Mouse (Mus musculus): ENCODE results near the gene Mospd3.

Gene Mospd3

DNA sequence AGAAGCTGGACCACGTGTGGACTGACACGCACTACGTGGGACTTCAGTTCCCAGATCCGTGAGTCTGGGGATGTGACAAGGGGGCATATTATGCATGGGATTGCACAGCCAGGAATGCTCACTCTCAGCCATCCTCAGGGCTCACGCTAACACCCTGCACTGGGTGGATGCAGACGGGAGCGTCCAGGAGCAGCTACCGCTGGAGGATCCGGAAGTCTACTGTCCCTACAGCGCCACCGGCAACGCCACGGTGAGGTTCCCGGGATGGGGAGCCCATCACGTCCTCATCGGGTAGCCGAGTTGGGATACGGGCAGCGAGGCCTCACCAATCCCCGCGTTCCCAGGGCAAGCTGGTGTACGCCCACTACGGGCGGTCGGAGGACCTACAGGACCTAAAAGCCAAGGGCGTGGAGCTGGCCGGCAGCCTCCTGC is 26.4 kb downstream of the Mospd3 start:
- in situ Hi-C loops (cut with MboI, MseI) = no loop called here

DNA sequence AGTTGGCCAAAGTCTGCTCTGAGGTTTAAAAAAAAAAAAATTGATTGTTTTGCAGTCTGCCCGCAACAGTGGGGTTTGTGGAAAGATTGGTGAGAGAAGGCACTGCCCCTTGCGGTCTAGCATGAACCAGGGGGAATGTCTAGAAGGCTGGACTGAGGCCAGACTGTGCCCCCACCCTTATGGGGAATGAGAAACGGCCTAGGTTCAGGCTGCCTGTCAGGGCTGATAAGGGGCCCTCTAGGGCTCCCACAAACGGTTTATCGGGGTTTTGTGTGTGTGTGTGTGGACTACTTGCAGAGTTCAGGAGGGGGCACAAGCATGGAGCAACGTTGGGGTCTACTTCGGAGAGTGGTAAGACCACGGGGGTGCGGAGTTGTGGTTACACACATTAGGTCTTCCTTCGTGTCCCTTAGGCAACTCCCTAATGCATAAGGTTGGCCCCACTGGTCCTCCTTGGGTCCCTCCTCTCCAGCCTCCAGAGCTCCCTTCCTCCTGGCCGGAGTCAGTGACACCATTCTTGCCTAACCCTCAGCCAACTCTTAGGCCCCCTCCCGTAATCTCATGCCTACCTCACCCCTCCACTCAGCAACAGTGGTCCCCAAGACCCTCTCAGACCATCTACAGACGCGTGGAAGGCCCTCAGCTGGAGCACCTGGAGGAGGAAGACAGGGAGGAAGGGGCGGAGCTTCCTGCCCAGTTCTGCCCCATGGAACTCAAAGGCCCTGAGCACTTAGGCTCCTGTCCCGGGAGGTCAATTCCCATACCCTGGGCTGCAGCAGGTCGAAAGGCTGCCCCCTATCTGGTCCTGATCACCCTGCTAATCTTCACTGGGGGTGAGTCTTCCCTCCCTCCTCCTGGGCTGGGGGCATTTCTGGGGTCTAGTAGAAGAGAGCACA is 29.9 kb downstream of the Mospd3 start:
- in situ Hi-C loops (cut with MboI, MseI) = no loop called here

DNA sequence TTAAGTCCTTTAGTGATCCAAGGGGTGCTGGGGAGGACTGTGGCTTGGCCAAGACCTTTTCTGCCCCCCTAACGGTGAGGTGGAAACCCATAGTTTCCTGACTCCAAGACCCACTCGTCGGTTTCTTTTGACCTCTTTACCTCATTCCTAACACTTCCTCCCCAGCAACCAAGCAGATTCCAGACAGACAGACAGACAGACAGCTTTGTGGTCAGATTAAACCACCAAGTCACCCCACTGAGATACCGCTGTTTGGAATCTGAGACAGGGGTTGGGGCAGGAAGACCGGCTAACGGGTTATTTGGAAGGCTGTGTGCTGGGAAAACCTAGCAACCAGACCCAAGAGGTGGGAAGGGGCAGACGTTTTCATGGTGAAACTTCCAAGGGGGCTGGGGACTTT is 30.7 kb downstream of the Mospd3 start:
- in situ Hi-C loops (cut with MboI, MseI) = no loop called here

DNA sequence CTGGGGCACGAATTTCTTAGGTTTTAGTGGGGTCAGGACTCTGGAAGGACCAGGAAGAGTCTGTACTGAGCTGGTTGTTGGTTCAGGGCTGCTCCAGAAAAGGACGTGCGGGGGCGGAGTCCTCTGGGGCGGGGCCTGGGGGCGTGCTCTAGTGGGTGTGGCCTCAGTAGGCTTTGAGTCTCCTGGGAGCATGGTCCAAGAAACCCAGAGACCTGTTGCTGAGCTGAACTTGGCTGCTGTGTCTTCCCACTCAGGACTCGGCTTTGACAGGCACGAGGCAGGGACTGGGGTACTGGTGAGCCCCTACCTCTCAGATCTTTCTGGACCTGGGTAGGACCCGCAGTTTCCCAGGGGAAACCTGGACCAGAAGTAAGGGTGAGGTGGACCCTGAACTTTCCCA is 31.2 kb downstream of the Mospd3 start, which contains the start of gene Tfr2:
TSS of gene Tfr2 (plus strand) at position 176 of the 400 bp plus-strand sequence.
- in situ Hi-C loops (cut with MboI, MseI) = no loop called here

DNA sequence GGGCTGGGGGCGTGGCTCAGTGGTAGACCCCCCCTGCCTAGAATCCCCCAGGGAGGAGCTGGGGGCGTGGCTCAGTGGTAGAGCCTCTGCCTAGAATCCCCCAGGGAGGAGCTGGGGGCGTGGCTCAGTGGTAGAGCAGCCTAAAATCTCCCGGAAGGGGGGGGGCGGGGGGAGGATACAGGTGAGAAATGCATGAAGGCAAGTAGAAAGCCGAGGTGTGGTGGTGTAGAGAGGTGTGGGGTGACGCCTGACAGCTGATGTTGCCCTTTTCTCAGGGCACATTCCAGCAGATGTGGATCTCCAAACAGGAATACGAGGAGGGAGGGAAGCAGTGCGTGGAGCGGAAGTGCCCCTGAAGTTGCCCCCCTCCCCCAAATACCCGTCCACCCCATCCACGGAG is 31.8 kb downstream of the Mospd3 start:
- in situ Hi-C loops (cut with MboI, MseI) = no loop called here

DNA sequence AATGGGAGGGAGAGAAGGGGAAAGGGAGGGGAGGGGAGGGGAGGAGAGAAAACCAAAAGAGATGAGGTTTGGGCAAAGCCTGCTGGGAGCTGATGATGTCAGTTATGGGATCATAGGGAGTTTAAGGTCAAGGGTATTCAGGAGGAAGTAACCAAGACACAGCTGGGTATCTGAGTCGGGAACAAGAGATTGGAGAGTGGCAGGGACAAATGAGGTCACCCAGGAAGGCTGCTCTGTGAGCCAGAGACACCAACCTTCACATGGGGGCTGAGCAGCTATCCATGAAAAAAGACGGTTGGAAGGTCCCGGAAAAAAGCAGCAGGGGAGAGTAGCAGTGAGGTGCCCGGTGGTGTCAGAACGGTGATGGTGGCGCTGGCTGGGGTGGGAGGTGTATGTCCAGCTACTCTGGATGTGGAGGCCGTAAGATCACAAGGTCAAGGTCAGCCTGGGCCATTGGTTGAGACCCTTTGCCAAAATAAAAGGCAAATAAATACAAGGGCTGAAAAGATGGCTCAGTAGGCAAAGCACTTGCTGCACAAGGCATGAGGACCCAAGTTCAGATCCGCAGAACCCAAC is 32.5 kb downstream of the Mospd3 start:
- in situ Hi-C loops (cut with MboI, MseI) = no loop called here

DNA sequence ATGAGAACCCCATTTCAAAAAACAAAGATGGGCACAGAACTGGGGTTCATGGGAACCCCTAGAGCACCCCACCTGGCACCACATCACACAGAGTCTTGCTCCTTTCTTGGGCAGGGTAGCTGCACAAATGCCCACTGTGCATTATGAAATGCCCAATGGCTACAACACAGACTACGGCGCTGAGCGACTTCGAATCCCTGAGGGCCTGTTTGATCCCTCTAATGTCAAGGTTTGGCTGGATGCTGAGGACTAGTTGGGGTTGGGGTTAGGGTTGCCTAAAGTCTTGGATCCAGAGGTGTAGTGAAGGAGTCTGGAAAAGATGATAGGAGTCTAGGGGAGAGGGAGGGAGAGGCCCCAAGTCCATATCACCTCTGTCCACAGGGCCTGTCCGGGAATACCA is 34.4 kb downstream of the Mospd3 start:
- in situ Hi-C loops (cut with MboI, MseI) = no loop called here

DNA sequence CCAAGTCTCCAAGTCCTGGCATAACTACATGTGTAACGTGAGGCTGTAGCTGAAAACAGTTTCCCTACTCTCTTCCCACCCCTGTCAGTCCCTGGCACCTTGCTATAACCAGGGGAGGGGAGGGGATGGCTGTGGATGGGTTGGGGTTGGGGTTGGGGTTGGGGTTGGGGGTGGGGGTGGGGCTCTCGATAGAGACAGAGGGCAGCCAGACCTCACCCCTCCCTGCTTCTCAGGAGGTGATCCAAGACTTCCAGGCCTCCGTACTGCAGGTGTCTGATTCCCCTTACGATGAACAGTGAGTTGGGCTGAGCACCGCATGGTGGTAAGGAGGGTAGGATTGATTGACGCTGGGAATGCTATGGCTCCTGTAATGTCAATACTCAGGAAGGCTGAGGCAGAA is 35.1 kb downstream of the Mospd3 start:
- in situ Hi-C loops (cut with MboI, MseI) = no loop called here

DNA sequence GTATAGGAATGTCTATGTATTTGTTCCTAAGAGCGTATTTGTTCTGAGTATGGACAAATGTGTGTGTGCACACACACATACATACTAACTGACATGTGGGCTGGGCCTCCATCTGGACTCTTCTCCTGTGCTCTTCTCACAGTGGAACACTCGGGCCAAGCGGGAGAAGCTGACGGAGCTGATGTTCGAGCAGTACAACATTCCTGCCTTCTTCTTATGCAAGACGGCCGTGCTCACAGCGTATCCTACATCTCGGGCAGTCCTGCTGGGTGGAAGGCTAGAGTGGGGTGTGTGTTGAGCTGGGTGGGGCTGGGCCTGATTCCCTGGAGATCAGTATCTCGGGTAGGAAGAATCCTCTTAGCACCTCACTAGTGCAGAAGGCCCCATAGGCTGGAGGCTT is 37.9 kb downstream of the Mospd3 start:
- in situ Hi-C loops (cut with MboI, MseI) = no loop called here

DNA sequence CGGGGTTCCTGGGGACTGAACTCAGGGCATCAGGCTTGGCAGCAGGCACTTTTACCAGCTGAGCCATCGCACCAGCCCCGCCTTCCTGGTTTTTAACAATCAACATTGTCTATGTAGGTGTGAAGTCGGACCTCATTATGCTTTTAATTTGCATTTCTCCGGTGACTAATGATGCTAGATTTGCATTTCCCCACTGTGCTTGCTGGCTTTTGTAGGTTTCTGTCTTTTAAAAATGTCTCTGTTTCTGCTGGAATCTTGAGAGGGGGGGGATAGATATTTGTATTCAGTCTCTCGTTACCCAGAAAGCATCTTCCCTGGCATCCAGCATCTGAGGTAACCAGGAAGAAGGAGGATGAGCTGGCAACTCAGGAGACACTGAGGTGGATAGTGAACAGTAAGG is 39.3 kb downstream of the Mospd3 start:
- in situ Hi-C loops (cut with MboI, MseI) = no loop called here

DNA sequence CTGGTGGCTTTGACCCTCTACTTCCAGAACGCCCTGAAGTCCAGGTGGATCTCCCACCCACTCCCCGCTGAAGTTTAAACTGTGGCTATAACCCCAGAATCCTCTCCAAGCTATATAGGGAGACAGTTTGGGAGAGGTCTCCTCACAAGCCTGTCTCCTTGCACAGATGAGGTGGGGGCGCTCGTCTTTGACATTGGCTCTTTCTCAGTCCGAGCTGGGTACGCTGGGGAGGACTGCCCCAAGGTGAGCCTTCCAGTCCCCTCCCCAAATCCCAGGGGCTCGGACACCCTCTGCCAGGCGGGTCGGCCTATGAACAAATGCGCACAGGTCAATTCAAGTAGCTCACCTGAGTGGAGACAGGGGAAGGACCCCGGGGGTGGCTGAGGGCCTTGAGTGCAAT is 47.0 kb downstream of the Mospd3 start:
- in situ Hi-C loops (cut with MboI, MseI) = loop anchor here (10.0 kb wide), 1 partner anchor 1511 kb away; no protein-coding TSS in a partner anchor

DNA sequence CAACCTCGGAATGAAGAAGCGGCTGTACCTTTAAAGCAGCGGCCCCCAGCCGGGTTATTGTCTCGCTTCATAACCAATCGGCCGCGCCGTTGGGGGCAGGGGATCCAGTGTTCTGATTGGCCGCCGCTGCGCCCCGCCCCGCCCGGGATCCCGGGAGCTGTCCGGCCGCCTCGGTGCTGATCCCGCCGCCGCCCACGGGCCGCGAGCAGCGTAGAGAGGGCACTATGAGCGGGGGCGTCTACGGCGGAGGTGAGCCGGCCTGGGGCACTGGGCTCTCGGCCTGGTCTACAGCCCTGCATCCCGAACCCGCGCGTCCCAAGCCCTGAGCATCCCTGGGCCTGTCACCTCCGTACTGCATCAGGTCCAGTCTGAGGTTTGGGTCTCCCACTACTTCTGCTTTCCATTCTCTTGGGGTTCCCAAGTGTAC is 47.4 kb downstream of the Mospd3 start, which contains the start of gene Actl6b:
TSS of gene Actl6b (plus strand) at position 107 of the 427 bp plus-strand sequence.
- in situ Hi-C loops (cut with MboI, MseI) = loop anchor here (10.0 kb wide), 1 partner anchor 1511 kb away; no protein-coding TSS in a partner anchor

DNA sequence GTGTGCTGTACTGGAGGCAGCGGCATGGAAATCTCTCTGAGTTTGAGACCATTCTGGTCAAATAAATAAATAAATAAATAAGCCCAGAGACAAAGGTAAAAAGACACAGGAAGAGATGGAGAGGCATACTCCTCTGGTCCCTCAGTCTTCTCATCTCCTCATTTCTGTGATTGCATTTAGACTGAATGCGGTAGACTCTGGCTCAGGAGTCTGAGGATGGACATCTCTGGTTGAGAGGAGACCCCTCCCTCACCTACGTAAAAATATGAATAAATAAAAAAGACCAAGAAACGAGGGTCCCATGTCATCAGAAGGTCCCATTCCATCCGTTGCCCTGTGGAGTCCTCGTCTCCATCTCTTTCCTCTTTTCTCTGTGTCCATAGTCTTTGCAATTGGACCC is 47.9 kb downstream of the Mospd3 start:
- in situ Hi-C loops (cut with MboI, MseI) = loop anchor here (10.0 kb wide), 1 partner anchor 1512 kb away; no protein-coding TSS in a partner anchor

DNA sequence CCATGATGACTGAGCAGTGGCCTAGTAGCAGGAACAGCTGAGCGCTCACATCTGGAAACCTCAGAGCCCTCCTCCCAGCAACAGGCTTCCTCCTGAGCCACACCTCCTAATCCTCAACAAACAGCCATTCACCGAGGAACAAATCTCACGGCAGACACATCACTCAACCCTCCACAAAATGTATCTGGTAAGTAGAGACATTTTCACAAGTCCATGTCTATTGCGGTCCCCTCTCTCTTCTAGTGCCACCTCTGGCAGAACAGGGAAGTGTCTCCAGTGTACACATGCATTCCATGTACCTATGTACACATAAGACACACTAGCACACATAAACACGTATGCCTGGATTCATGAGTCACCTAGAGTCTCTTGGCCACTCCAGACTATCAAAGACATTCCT is 49.7 kb downstream of the Mospd3 start:
- in situ Hi-C loops (cut with MboI, MseI) = loop anchor here (10.0 kb wide), 1 partner anchor 1514 kb away; no protein-coding TSS in a partner anchor

DNA sequence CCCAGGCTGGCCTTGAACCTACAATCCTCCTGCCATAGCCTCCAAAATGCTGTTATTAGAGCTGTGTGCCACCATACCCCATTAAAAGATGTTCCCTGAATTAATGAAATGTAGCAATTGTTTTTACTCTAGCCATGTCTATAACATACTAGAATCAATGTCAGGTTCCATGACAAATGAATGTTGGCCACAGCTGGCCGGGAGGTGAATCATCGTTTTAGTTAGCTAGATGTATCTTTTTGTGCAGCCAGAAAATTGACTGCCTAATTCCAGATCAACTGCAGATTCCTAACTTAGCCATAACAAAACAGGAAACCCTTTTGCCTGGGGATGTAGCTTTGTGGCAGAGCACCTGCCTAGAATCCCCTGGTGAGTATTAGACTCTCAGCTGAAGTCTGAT is 51.0 kb downstream of the Mospd3 start:
- in situ Hi-C loops (cut with MboI, MseI) = loop anchor here (10.0 kb wide), 1 partner anchor 1515 kb away; no protein-coding TSS in a partner anchor

Data from regulatory T cell (primary cell).